Mouse (Mus musculus) yolk sac, embryonic 10.5 days (tissue): ENCODE results near the gene 3110009E18Rik.
A peak's percentile ranks its signal among the peaks of the same experiment; 100 is the strongest.

ENCODE experiments used
- DNase-seq: peaks from one replicate; pipeline ENCODE4 v3.0.0-alpha.2; 2017; ENCODE audit warnings: low spot score

Gene 3110009E18Rik

GRCm38 (mm10) chr1:120120969-120121811 is at the start of gene 3110009E18Rik, which contains the start of gene Dbi:
Gene 3110009E18Rik, plus strand, starts transcription at chr1:120121187.
Gene Dbi, minus strand, starts transcription at chr1:120121078.
- DNase-seq, result peak; percentile 98

- peak; percentile 66 for DNase-seq
Observed at GRCm38 (mm10) chr1:120072900-120073299, 48.1 kb upstream of the 3110009E18Rik start.

- DNase-seq, result peak; percentile 94
Observed at GRCm38 (mm10) chr1:120073519-120074306, 47.3 kb upstream of the 3110009E18Rik start, which contains the start of gene Tmem37. Gene Tmem37, minus strand, starts transcription at chr1:120074074.

- DNase-seq, result no peak
Observed at GRCm38 (mm10) chr1:120074307-120074702, 46.7 kb upstream of the 3110009E18Rik start.

GRCm38 (mm10) chr1:120074931-120075330 is 46.1 kb upstream of the 3110009E18Rik start:
- no peak for DNase-seq

GRCm38 (mm10) chr1:120075507-120075906 is 45.5 kb upstream of the 3110009E18Rik start:
- DNase-seq, result no peak

- no peak for DNase-seq
Observed at GRCm38 (mm10) chr1:120077746-120078410, 43.1 kb upstream of the 3110009E18Rik start.

GRCm38 (mm10) chr1:120080632-120081031 is 40.4 kb upstream of the 3110009E18Rik start:
- DNase-seq, result no peak

- peak; percentile 91 for DNase-seq
Observed at GRCm38 (mm10) chr1:120082957-120083585, 37.9 kb upstream of the 3110009E18Rik start.

- peak; percentile 61 for DNase-seq
Observed at GRCm38 (mm10) chr1:120083921-120084517, 37.0 kb upstream of the 3110009E18Rik start.

GRCm38 (mm10) chr1:120085696-120086095 is 35.3 kb upstream of the 3110009E18Rik start:
- no peak for DNase-seq

- no peak for DNase-seq
Observed at GRCm38 (mm10) chr1:120086644-120087043, 34.3 kb upstream of the 3110009E18Rik start.

GRCm38 (mm10) chr1:120089180-120089579 is 31.8 kb upstream of the 3110009E18Rik start:
- DNase-seq, result no peak

- peak; percentile 40 for DNase-seq
Observed at GRCm38 (mm10) chr1:120090880-120091570, 30.0 kb upstream of the 3110009E18Rik start.

GRCm38 (mm10) chr1:120093482-120094134 is 27.4 kb upstream of the 3110009E18Rik start:
- DNase-seq, result peak; percentile 82

GRCm38 (mm10) chr1:120094920-120095319 is 26.1 kb upstream of the 3110009E18Rik start:
- no peak for DNase-seq

- DNase-seq, result peak; percentile 42
Observed at GRCm38 (mm10) chr1:120098327-120098726, 22.7 kb upstream of the 3110009E18Rik start.

- no peak for DNase-seq
Observed at GRCm38 (mm10) chr1:120099483-120099882, 21.5 kb upstream of the 3110009E18Rik start.

GRCm38 (mm10) chr1:120100456-120101226 is 20.3 kb upstream of the 3110009E18Rik start:
- DNase-seq, result no peak
